ENCODE assay signal across 9 mouse cellular contexts in the genomic region with DNA sequence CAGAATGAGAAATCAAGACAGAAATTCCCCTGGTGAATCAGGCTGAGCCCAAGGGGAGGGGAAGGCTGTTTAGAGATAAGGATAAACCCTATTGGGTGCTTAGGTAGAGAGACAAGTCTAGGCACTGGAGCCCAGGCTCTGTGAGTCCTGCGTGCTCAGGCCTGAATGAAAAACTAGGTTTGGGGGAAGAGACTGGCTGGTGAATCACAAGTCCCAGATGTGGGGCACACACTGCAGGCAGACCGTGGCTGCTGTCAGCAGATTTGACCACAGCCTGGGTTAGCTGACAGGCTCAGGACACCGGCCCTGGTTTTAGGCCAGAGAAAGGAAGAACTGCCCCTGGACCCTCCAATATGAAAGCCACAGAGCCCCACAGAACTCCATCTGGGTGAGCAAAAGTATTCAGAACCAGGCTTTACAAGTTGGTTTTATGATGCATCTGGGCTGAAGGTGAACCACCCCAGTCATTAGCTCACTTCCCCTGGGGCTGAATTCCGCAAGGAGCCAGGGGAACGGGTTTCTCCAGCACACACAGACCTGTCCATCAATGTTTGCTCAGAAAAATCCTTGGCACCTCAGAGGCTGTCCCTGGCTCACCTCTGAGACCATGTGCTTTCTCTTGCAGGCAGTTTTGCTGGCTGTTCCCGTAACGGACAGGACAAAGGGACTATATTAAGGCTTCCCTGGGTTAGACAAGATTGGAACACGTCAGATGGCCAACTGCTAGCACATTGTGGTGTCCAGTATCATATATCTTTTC.
DNase-seq lines count a peak whose midpoint lies in the region.
"Had no signal": no experiment of that assay in that cellular context is flagged by ENCODE, and none has a peak within 500 bp of the region (broad histone marks: within the 10 kb centered on the region; RNA-seq: fewer than 3 reads in every experiment).

No protein-coding gene starts in this region.

- no peaks in the 10 kb centered on the region for H3K36me3 ChIP-seq in macrophage (ENCODE audit: inconsistent target)

- H3K79me2 ChIP-seq in macrophage (ENCODE audit: inconsistent target): no peaks in the 10 kb centered on the region

- H3K27ac ChIP-seq in macrophage: peak overlapping the region; percentile 94

- 31% methylated on average over 7 of the region's 8 CpGs for WGBS in macrophage (ENCODE audit: missing documents)

- H3K4me3 ChIP-seq in macrophage (ENCODE audit: inconsistent target): peak overlapping the region; percentile 16; the same call in 1 of the 2 replicates
- H3K4me3 ChIP-seq: erythroblast, embryonic 14.5 days had no signal

- DNase-seq in testis, postnatal 14 days (ENCODE audit: low spot score): peak; percentile 16
- no peak for DNase-seq in testis, postnatal 10 days (ENCODE audit: low spot score)
- peak; percentile 40 for DNase-seq in cerebellum, adult 9-11 months
- peak; percentile 81 for DNase-seq in gastrocnemius, postnatal 25 days
- DNase-seq in kidney, adult 18-20 months: peak; percentile 20
- no peak for DNase-seq in thymus, postnatal 25 days
- DNase-seq in frontal cortex, postnatal 14 days (ENCODE audit: low spot score in 2 of 2): no peak

Comparison
In these comparisons a context has a peak if more than half of its experiments do, and no peak if none do; other contexts are left out.
1. DNase-seq: peak in testis, postnatal 14 days (single experiment), cerebellum, adult 9-11 months (single experiment), gastrocnemius, postnatal 25 days (single experiment) and kidney, adult 18-20 months (single experiment); none in testis, postnatal 10 days (single experiment), thymus, postnatal 25 days (single experiment) and frontal cortex, postnatal 14 days (0 of 2).